Mouse (Mus musculus) megakaryocyte-erythroid progenitor cell, adult 5-6 weeks (primary cell): Measurements from ENCODE around the gene Runx2. TPM values are rescaled to one million over a fixed set of nuclear protein-coding genes. Genes with fewer than 3 reads are reported as not detected.

Experiments used
- ATAC-seq: replicated peaks from 2 replicates; pipeline ENCODE4 v1.8.0; 2016; ENCODE audit warnings: mild to moderate bottlenecking, inconsistent platforms; ENCODE audit not compliant: severe bottlenecking, poor library complexity, low FRiP score, low TSS enrichment
- total RNA-seq, 2 experiments: library from RNA; stranded (forward) in 1 of 2; stranded (reverse) in 1 of 2; fragments of 200-1000, 215-1000 nt in 1 of 2; fragments of >200 nt in 1 of 2; fragmentation: Nextera tagmentation in 1 of 2; gene quantifications; 2 replicates each; pipeline ENCODE4 v1.2.3; 2014 to 2017

Runx2 gene
- total RNA-seq, 2 experiments from 2014 or later: 0.38 to 4.3 TPM

DNA sequence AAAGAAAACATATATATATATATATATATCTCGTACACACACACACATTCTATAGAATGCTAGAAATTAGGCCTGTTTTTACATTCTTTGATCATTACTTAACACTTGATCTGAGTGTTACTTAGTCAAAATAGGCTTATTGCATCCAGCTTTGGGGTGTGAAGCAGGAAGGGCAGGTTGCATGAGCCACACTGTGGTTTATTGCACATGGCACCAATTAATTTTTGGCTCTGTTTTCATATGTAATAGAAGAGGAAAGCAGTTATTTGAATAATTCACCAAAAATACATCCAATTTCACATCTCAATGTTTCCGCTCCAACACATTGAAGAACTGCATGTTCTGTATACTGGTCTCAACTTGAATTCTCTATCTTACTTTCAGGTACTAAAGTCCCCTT, 42.0 kb downstream of the Runx2 start:
- no peak for ATAC-seq

DNA sequence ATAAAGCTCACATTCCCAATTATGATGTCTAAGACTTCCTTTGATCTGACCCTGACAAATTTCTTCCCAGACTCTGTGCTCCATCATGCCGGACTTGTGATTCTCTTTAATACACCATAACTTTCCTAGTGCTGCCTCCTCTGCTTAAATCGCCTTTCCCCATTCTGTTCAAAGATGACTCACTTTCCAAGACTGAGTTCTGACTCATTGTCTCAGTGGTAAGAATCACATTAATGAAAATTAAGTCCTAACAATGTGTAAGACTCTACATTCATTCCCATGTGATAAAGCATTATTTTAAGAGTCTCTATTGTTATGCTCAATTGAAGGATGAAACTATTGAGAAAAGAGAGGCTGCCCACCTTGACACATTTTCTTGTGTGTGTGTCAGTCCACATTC, 43.7 kb downstream of the Runx2 start:
- no peak for ATAC-seq

DNA sequence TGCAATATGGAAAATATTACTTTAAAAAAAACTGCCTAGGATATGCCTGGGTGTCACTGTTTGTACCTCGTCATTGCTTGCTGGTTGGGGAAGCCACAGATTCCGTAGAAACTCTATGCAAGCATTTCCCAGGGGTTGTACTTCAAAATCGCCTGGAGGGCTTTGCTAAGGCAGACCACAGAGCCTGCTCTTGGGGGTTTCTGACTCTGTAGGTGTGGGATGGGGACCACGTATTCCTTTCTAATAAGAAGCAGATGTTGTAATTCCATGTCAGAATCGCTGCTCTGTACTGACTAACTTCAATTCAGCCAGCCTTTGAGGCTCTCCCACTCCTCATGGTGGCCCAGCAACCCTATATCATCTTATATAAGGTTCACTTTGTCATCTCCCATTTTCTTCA, 46.1 kb downstream of the Runx2 start:
- ATAC-seq: no peak

DNA sequence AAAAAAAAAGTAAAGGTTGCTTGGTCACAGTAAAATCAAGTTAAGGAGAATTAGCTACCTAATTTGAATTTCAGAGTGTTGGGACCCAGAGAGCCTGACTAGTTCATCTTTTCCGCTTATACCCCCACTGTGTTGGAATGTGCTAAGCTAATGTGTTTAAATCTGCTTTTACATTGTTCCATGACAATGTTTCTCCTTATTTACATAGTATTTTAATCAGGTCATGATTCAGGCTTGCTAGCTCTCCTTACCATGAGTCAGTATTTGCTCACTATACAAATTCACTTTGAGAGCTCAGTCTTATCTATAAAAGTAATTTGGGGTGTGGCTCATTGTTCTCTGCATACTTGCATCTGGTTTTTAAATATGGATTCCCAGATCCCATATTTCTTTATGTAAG, 47.2 kb downstream of the Runx2 start:
- no peak for ATAC-seq

DNA sequence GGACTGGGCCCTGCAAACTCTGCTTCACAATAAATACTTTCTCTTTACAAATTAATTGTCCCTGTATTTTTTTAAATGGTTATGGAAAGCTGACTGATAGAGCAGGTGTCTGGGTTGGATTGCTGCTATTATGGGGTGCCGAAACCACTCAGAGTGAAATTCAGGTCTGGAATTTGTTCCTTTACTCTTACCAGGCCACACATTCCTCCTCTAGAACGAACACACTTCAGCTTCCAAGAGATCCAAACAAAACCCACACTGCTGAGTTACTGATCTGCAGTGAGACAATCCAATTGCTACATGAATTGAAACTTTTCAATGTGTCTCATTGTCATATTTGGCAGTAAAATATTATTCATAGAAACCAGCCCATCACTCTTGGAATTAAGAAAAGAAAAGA, 47.6 kb downstream of the Runx2 start:
- ATAC-seq: no peak

DNA sequence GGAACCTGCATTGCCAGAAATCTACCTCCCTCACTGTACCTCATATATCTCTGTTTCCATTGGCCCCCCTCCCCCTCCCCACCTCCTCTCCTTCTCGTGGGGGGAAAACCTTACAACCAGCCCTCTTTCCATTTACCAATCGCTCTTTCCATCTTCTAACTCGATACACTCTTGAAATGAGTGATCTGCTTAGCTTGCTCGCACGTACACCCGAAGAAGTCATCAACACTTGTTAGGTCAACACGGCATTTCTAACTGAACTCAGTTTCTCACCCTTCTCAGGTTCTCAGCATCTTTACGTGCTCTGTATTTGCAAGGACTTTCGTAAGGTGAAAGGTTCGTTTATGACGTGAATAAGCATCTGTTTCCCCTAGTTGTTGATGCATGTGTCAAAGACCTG, 48.3 kb downstream of the Runx2 start:
- ATAC-seq: no peak

DNA sequence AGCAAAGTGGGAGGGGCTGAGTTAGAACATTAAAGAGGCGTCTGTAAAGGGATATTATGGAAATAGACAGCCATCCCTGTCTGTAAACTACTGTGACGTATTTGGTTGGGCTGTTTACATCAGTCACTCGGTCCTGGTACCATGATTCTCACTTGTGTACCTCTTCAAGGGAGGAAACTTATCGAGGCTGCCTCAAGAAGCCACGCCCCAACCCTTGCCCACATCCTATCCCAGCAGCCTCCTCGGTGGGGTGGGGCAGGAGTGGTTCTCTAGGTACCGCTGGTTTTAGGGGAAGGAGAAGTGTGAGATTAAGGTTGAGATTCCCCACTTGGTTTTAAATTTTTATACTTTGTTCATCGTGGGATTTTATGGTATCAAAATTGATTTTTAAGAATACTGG, 69.2 kb downstream of the Runx2 start:
- ATAC-seq: 0 out of 2 replicates have a peak, but pooled peaks have one; percentile 47

DNA sequence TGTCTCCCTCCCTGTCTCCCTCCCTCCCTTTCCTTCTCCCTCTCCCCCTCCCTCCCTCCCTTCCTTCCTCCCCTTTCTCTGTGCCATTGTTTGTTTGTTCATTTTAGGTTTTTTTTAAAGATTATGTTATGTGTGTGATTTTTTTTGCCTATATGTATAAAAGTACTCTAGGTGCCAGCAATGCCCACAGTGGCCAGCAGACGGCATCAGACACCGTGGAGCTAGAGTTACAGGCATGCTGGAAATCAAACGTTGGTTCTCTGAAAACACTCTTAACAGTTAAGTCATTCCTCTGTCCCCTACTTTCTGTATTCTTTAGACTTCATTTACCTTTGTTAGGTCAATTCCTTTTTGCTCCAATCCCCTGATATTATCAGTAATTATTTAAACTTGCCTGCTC, 70.8 kb downstream of the Runx2 start:
- 0 out of 2 replicates have a peak, but pooled peaks have one; percentile 22 for ATAC-seq

DNA sequence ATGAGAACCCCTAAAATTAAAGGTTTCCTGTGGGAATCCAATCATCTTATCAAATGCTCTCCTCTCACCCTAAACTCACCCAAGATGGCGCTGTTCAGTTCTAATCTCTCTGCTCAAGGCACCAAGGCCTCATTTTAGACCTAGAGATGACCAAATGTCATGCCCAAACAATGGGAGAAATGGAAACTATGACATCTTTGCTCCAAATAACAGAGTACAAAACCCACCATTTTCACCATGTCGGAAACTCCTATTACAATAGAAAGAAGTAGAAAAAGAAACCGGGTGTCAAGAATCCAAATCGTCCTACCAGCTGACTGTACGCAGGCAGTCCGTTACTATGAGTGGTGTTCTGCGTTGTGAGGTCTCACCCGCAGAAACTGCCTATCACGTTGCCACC, 72.4 kb downstream of the Runx2 start:
- ATAC-seq: no peak

DNA sequence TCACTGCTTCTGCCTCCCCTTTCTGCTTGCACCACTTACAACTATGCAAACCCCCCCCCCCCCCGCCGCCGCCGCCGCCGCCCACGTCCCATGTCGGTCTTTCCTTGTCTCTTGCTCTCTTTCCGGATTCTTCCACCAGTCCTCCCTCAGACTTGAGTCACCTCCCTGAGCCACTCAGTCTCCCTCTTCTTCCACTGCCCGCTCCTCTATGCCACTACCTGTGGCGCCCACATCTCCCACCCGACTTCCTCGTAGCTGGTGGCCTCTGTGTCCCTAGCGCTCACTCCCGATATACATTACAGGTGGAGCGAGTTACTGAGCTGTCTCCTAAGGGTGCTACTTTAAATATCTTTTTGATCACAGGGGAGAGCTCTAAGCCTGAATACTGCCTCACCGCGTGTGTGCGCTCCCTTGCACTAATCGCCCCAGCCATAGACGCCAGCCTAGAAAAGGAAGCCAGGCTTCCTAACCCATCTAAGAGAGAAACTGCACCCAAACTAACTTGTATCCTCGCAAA, 76.4 kb downstream of the Runx2 start:
- ATAC-seq: no peak

DNA sequence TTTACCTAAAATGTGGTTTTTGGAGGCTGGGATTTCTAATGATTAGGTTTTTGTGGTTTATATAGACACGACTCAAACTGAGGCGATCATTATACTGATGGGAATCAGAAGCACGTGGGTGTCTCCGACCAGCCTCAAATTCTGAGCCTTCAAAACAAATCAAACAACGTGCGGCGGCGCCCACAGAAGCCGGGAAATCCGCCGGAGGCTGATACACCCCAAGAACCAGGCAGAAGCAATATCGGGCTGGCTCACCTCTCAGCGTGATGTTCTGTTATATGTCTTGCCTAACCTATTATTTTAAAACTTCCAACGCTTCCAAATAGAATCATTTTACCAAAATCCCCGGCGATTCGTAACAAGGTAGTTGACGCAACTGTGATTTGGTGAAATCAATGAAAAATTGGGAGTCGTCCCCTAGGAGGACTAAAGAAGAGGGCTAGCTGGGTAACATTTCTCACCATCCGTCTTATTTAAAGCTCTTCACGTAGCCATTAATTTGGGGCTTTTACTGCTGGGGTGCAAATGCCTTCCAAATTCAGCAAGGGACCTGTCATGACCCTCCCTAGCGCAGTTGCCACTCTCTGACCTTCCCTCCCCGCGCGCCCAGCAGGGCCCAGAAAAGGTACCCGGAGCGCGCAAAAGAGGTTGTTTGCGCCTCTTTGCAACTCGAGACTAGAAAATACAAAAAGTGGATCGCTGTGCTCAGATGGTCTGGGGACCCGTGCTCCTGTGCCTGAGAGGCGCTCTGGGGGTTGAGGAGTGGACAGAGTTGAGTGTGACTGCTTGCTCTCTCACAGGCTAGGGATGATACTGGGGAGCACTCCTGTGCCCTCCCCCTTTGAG, 77.1 kb downstream of the Runx2 start:
- no peak for ATAC-seq

DNA sequence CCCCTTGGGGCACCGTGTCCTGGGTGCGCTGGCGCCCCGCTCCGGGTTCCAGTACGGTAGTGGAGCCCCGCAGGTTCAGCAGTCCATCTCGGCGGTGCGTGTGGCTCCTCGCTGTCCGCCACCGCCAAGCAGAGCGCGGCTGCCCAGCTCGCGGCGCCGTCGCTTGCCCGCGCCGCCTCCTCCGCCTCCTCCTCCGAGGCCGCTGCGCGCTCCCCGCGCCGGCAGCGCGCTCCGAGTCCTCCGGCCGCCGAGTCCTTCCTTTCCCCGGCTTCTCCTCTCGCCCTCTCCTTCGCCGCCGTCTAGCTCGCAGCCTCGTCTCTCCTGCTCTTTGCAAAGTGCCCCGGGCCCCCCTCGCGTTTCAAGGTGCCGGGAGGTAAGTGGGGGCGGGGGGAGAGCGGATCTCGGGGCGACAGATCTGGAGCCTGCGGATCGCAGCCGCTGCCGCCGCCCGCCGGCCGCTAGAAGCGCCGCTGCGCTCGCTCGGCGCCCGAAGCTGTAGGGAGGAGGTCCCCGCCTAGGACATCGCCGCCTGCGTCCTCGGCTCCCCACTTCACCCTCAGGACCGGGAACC, 78.5 kb downstream of the Runx2 start:
- peak; percentile 41 for ATAC-seq

DNA sequence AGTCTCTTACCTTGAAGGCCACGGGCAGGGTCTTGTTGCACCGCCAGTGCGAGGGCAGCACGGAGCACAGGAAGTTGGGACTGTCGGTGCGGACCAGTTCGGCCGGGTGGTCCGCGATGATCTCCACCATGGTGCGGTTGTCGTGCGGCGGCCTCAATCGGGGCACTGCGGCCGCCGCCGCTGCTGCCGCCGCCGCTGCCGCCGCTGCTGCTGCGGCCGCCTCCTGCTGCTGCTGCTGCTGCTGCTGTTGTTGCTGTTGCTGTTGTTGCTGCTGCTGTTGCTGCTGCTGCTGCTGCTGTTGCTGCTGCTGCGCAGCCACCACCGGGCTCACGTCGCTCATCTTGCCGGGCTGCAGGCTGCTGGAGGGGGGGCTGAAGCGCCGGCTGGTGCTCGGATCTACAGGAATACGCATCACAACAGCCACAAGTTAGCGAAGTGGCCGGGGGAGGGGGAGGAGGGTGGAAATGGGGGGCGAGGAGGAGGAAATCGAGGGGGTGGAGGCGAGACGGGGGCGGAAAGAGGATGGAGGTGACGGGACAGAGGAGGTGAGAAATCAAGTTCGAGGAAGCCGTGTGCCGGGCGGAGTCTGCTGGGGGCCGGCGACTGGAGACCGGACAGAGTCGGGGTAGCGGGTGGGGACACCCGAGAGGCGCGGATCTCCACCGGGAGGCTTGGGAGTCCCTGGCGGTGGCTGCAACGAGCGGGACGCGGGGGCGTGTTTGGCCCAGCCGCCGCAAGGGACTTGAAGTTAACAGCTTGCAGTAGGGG, 79.2 kb downstream of the Runx2 start:
- 0 out of 2 replicates have a peak, but pooled peaks have one; percentile 3 for ATAC-seq

DNA sequence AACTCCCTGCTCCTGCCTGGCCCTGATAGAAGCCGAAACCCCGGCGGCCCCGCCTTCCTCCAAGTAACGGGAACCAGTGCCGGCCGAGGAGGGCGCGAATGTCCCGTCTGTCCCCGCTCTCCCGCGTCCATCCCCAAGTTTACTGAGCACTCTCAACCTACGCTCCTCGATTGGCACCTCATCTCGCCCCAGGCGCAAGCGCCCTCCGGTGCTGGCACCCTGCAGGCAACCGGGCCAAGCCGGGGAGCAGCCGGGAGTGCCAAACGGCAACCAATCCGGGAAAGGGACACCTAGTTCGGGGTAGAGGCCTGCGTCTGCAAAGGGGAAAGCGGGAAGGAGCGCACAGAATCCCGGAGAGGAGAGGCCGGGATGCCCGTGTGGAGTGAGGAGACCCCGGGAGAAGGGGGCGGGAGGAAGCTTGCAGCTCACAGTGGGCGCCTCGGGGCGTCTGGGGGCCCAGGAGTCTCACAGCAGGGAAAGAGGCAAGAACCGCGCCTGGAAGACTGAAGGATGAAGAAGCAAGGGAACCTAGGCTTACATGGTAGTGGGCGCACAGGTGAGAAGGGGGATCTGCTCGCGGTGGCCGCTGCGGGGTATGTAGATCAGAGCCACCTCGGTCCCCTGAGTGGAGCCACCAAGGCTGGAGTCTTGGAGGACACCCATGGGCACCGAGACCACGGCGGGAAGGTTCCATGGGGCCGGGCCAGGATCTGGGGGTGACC, 79.9 kb downstream of the Runx2 start:
- ATAC-seq: peak; percentile 44

DNA sequence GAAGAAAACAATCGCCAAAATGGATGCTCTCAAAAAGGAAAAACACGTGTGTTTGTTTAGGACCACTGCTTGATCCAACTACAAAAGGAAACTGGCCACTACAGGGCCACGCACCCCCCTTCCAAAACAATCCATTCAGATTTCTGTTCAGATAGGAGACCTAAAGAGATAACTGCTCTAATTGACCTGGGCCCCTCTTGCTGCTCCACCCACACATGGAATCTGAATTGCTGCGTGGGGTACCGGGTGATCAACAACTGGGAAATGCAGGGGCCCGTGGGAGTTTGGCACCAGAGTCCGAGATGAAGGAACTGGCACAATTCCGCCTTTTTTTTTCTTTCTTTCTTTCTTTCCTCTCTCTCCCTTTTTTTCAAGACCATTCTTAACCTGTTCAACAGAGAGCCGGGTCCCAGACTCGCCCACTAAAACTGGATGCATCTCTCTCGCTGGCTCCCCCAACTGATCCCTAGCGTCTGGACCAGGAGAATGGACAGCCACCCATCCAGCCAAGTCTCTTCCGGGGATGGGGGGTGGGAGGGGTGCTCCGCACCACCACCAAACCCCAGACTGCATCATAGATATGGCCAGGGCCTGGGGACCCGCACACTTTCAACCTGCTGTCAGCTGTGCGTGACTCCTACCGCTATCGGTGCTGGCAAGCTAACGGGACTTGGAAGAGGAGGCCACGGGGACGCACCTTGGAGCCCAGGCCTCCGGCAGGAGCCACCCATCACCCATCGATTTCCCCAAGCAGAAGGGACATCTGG, 80.9 kb downstream of the Runx2 start:
- no peak for ATAC-seq

DNA sequence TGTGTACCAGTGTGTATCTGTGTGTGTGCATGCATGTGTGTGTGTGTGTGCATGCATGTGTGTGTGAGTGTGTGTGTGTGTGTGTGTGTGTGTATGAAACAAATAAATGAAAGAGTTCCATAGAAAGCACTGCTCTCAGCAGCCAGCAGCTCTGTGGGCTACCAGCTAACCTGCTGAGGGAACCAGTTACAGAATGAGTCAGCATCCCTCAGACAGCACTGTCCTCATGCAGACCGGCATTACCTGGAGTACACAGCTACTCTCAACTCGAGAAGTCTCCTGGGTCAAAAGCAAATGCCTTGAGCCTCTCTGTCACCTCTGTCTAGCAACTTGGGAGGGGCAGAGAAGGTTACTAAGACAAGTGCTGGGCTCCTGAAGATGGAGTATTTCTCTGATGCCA, 86.1 kb downstream of the Runx2 start:
- ATAC-seq: peak; percentile 42; the same call in 1 of the 2 replicates

DNA sequence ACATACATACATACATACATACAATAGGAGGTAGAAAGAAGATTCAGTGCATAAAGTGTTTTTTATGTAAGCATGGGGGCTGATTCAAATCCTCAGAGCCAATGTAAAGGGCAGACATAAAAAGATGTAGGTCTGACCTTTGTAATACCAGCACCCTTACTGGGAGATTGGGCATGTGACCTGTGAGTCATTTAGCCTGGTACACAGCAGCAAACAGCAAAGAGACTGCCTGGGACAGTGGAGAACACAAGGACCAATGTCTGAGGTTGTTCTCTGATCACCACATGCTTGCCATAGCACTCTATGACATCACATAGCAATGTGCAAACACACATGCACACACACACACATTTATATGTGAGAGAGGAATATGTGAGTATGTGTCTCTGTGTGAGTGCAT, 86.9 kb downstream of the Runx2 start:
- ATAC-seq: no peak

DNA sequence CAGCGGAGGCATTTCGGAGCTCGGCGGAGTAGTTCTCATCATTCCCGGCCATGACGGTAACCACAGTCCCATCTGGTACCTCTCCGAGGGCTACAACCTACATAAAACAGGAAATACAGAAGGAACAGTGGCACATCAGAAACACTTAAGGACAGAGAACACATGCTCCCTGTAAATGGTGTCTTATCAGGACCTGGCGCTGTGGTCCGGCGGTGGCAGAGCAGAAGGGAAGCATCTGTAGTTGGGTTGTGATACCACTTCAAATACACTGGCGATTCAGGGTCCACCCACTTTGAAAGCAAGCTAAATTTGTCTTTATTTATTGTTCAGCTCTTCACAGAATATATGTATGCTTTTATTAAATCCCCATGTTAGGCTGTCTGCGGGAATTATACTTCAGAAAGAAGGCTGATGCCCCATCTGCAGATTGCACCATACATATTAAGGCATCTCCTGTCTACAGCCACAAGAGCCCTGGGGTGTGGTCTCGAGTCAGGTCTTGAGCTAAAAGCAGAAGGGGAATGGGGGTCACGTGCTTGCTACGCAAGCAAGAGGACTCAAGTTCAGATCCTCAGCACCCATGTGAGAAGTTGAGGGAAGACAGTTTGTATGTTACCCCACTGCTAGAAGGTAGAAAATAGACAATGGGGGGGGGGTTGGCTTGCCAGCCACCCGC, 89.7 kb downstream of the Runx2 start:
- peak; percentile 53 for ATAC-seq
